Mouse (Mus musculus): ENCODE measurements around the gene AC109138.7. TPM values are rescaled to one million over a fixed set of nuclear protein-coding genes. Genes with fewer than 3 reads are reported as not detected.

AC109138.7 gene
- total RNA-seq (2017), result not detected in 2 replicates

- 0 out of 2 replicates have a peak, but pooled peaks have one; percentile 30 for ATAC-seq (replicated peaks; ENCODE audit: low read depth, poor library complexity, severe bottlenecking)
Measured at GRCm38 (mm10) chr19:4214071-4214770, at the start of gene AC109138.7, which contains the start of gene Clcf1. AC109138.7 (plus strand) TSS chr19:4214357. Clcf1 (plus strand) TSS chr19:4214238.

- no peak for ATAC-seq (replicated peaks; ENCODE audit: low read depth, poor library complexity, severe bottlenecking)
Measured at GRCm38 (mm10) chr19:4164721-4165120, 49.4 kb upstream of the AC109138.7 start.

- ATAC-seq (replicated peaks; ENCODE audit: low read depth, poor library complexity, severe bottlenecking), result no peak
Measured at GRCm38 (mm10) chr19:4166678-4167476, 47.3 kb upstream of the AC109138.7 start.

DNA sequence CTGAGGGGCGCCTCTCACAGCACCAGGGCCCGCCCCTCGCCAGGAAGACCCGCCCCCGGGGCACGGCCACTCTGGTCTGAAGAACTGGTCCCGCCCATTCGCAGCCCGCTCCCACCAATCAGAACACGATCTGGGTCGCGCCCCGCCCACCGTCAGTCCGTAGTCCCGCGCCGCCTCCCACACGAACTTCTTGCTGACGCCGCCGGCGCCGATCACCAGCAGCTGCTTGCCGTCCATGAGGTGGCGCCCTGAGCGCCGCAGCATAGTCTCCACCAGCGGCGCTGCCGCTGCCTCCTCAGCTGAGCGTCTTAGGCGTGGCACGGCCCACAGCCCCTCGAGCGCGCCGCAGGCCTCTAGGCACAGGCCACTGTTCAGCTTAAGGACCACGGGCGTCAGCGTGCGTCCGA, 44.8 kb upstream of the AC109138.7 start:
- ATAC-seq (replicated peaks; ENCODE audit: low read depth, poor library complexity, severe bottlenecking), result peak; percentile 95

GRCm38 (mm10) chr19:4169810-4170209, 44.3 kb upstream of the AC109138.7 start:
- ATAC-seq (replicated peaks; ENCODE audit: low read depth, poor library complexity, severe bottlenecking), result peak; percentile 5; the same call in 1 of the 2 replicates

DNA sequence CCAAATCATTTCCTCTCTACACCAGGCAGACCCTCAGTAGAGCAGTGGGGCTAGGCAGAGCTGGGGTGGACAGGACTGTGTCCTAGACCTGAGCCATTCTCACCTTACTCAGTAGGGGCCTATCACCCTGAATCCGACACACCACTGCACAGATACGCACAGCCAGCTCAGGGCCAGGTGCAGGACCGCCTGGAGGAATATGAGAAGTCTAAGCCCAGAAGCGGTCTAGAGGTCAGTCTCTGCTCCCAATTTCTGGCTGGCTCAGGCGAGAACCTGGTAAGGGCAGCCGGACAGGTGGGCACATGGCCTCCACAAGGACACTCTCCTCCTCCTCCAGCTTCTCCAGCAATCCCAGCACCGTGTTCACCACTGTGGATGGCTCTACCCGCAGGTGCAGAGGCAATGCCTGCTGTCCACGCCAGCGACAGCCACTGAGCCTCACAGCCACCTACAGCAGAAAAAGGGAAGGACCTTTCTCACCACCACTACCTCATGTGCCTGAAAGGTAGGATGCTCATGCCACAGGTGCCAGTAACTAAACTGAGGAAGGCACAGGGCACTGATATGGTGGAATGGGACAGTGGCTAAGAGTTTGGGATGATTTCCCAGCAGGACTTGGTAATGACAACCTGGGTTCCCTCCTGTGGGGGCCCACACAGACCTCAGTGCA, 43.3 kb upstream of the AC109138.7 start:
- no peak for ATAC-seq (replicated peaks; ENCODE audit: low read depth, poor library complexity, severe bottlenecking)

- ATAC-seq (replicated peaks; ENCODE audit: low read depth, poor library complexity, severe bottlenecking), result peak; percentile 10; the same call in 1 of the 2 replicates
Measured at GRCm38 (mm10) chr19:4171393-4172290, 42.5 kb upstream of the AC109138.7 start.

GRCm38 (mm10) chr19:4172925-4173324, 41.2 kb upstream of the AC109138.7 start:
- ATAC-seq (replicated peaks; ENCODE audit: low read depth, poor library complexity, severe bottlenecking), result no peak

GRCm38 (mm10) chr19:4175368-4175947, 38.7 kb upstream of the AC109138.7 start, which contains the start of gene Carns1:
Carns1 (minus strand) TSS chr19:4175479.
- no peak for ATAC-seq (replicated peaks; ENCODE audit: low read depth, poor library complexity, severe bottlenecking)

GRCm38 (mm10) chr19:4180411-4180810, 33.7 kb upstream of the AC109138.7 start:
- no peak for ATAC-seq (replicated peaks; ENCODE audit: low read depth, poor library complexity, severe bottlenecking)

DNA sequence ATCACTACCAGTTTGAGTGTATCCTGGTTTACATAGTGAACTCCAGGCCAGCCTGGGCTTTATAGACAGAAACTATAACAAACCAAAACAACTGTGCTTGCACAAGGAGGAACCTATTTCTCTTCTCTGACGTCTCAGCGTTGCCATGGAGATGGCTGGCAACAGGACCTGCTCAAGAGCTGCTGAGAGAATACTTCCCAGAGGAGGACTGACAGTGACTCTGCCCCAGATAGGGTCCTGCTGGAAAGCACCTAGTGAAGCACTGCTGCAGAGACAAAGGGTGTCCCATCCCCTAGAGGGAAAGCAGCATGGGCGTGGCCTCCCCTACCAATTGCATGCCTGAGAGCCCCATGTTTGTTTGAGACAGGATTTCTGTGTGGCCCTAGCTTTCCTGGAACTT, 32.3 kb upstream of the AC109138.7 start:
- ATAC-seq (replicated peaks; ENCODE audit: low read depth, poor library complexity, severe bottlenecking), result peak; percentile 55

DNA sequence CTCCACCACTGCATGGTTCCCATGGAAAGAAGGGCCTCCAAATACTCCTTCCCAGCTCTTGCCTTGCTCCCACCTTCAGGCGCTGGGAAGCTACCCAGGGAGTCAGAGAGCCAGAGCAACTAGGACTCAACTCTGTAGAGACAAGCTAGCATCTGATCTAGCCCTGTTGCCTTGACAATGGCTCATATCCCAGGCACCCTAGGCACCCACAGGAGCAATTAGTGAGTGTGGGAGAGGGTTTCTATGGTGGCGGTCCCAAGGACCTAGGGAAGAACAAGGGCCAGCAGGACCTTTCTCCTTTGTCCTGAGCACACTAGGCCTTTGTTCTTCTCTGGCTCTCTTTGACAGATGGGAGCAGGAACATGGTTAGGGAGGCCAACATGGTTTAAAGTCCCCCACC, 30.5 kb upstream of the AC109138.7 start:
- ATAC-seq (replicated peaks; ENCODE audit: low read depth, poor library complexity, severe bottlenecking), result no peak

DNA sequence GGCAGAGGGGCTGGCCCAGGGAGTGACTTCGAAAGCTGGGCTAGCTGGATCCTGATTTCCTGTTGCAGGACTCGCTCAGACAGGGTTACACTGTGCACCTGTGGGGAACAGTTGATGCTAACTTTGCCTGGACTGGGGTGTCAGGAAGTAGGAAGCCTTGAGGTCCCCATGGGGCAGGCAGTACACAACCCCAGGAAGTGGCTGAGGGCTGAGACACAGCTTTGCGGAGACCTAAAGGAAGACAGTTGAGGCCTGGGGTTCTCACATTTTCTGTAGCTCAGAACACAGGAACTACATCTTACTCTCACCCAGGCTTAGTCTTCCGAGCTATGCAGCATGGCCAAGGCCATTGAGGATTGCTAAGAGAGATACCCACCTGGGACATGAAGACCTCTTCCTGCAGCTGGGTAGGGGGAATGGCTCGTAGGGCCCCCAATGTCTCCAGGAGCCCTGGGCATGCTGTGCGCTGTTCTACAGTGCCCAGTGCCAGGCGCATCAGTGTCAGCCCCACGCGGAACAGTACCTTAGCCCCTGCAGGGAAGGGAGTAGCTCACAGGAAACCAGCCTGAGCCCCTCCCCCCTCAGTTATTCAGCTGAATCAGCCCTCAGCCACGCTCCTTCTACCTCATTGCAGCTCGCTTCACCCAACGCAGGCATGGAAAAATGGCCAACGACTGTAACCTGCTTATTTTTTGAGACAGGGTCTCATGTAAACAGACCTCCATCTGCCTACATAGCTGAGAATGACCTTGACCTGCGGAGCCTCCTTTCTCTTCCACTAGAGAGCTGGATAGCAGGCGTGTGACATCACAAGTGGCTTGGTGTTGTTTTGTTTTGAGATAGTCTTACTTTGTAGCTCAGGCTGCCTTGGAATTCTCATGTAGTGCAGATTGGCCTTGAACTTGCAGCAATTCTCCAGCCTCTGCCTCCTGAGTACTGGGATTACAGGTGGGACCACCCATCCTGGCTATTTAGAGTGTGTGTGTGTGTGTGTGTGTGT, 28.9 kb upstream of the AC109138.7 start:
- ATAC-seq (replicated peaks; ENCODE audit: low read depth, poor library complexity, severe bottlenecking), result peak; percentile 77

DNA sequence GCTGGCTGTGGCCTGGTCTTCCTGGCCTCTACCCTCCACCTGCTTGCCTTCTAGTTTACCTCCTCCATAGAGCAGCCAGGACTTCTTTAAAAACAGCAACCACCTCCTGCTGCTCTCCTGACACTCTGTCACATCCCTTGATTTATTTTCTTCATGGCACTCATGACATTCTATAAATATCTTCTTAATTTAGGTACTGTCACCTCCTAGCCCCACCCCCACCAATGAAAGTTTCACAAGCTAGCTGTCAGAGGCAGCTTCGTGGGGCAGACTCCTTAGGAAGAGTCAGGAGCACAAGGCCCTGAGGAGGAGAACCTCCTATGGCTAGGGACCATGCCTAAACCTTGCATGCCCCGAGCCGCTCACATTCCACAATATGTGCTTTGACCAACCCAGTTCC, 26.9 kb upstream of the AC109138.7 start:
- ATAC-seq (replicated peaks; ENCODE audit: low read depth, poor library complexity, severe bottlenecking), result no peak

DNA sequence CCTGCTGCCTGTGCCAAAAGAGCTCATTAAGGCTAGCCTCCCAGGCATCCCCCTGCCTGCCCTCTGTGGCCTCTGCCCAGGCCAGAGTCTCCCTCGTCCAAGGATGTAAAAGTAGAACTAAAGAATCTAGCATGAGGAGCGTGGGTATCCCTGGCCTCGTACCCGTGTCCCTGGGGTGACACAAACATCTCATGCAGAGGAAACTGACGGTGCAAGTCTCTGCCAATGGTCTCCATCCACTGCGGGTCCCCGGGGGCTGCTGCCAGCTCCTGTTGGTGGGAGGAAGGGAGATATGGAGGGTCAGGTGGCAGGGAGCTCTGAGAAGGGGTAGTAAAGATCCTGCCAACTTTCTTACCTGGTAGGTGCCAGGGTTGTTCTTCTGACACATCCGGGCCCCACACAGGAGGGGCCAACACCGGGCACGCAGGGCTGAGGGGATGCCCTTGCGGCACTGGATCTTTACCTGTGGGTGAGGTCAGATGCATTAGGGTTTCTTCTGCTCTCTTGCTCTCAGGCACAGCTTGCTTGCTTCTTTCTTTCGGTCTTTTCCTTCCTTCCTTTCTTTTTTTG, 25.0 kb upstream of the AC109138.7 start:
- ATAC-seq (replicated peaks; ENCODE audit: low read depth, poor library complexity, severe bottlenecking), result no peak

- ATAC-seq (replicated peaks; ENCODE audit: low read depth, poor library complexity, severe bottlenecking), result peak; percentile 48
Measured at GRCm38 (mm10) chr19:4190831-4191334, 23.3 kb upstream of the AC109138.7 start, which contains the start of gene Tbc1d10c. Tbc1d10c (minus strand) TSS chr19:4191284.

- ATAC-seq (replicated peaks; ENCODE audit: low read depth, poor library complexity, severe bottlenecking), result peak; percentile 81
Measured at GRCm38 (mm10) chr19:4191528-4192250, 22.5 kb upstream of the AC109138.7 start, which contains the start of gene Ppp1ca. Ppp1ca (plus strand) TSS chr19:4192065.

All from common myeloid progenitor, adult 5-6 weeks (primary cell).